Mouse (Mus musculus) gastrocnemius, postnatal 10 days (tissue): ENCODE measurements around the gene Mdfic. TPM values are rescaled to one million over a fixed set of nuclear protein-coding genes. Genes with fewer than 3 reads are reported as not detected.

Experiments used
- DNase-seq: peaks from one replicate; pipeline ENCODE4 v3.0.0; 2021; ENCODE audit warnings: mixed read lengths
- total RNA-seq, 2 experiments: library from RNA; stranded (reverse); gene quantifications; 2 replicates each; pipeline ENCODE4 v1.2.3; 2021

Gene Mdfic
- total RNA-seq, 2 experiments from 2014 or later, result 15.8 to 22.9 TPM

DNA sequence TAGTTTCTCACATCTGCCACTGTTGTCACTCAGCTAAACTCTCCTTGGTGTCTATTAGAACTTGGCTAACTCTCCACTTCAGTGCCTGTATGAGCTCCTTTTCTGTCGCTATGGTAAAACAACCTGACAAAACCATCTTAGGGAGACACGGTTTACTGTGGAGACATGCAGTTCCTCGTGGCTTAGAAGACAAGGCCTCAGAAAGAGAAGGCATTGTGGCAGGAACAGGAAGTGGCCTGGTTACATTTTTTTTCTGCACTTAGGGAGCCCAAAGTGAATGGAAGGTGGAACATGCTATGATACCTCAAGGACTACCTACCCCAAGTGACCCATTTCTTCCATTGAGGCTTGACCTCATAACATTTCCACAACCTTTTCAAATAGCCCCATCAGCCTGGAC is 18.7 kb downstream of the Mdfic start:
- DNase-seq, result no peak

- DNase-seq, result no peak
These were observed 22.2 kb downstream of the Mdfic start for GRCm38 (mm10) chr6:15742591-15743149.

GRCm38 (mm10) chr6:15743291-15743792 is 22.9 kb downstream of the Mdfic start:
- DNase-seq, result peak; percentile 34

- DNase-seq, result no peak
These were observed 23.3 kb downstream of the Mdfic start for GRCm38 (mm10) chr6:15743793-15744192.

DNA sequence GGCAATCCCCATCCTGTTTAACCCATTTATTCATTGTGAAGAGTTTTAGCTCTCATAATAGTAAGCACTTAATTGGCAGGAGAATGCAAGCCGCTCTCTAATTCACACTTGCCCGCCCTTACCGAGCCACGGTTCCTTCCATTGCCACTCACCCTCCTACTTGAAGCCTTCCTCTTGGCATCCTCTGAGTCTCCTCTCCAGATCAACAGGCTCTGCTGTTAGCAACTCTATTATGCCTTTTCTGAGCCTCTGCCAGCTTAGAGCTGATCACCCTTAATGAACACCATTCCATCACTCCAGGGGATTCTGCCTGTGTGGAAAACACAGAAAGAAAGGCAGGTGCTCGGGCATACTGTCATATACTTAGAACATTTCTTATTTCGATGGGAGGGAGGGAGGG is 24.9 kb downstream of the Mdfic start:
- DNase-seq, result no peak

DNA sequence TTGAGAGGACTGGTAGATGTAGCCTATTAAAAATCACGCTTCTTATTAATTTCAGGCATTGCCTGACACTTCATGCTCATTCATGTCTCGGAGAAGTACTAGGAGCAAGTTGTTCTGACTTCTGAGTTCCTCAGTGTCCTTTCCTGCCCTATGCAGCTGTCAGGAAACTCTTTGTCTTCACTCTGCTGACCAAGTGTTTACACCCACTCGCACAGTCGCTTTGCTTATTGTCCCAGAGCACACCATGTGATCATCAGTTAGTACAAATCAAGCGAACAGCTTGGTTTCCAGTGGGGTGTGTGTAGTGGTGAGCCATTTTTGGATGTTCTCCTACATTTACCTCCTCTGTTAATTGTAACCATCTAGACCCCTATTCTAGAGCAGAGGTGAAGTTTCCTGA is 25.4 kb downstream of the Mdfic start:
- DNase-seq, result no peak

- DNase-seq, result no peak
These were observed 27.1 kb downstream of the Mdfic start for GRCm38 (mm10) chr6:15747396-15748155.

- DNase-seq, result no peak
These were observed 27.8 kb downstream of the Mdfic start for GRCm38 (mm10) chr6:15748236-15748635.

DNA sequence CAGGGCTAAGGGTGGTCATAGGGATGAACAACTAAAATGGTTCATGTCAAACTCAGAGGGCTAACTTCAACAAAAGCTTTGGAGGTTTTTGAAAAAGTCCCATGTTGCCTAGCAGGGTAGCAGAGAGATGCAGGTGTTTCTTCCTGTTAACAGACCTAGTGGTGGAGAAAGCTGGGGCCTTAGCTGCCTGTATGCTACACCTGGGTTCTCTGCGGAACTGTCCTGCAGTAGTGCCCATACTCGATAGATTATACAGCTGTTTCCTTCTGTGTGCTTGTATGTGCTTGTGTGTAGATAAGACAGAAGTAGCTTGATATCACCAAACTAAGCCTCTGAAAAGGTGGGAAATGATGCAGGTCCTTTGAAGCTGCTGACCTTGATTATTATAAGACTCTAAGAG is 28.5 kb downstream of the Mdfic start:
- no peak for DNase-seq

DNA sequence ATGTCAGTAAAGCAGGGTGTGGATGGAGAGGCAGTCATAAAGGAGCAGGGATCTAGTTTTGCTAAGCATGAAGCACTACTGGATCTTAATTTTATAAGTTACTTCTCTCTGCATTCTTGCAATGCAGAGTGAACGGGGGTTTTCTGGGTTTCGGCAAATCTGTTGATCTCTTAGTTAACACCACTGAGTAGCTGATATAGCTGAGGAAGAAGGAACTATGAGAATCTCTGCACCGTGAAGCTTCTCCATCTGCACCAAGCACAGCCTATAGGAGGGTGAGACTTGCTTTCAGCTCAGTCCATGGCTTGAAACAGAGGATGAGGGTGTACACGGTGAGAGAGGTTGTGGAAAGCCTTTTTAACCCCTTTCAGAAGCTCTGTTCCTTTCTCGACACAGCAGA is 29.6 kb downstream of the Mdfic start:
- no peak for DNase-seq

GRCm38 (mm10) chr6:15751375-15751774 is 30.9 kb downstream of the Mdfic start:
- DNase-seq, result no peak

DNA sequence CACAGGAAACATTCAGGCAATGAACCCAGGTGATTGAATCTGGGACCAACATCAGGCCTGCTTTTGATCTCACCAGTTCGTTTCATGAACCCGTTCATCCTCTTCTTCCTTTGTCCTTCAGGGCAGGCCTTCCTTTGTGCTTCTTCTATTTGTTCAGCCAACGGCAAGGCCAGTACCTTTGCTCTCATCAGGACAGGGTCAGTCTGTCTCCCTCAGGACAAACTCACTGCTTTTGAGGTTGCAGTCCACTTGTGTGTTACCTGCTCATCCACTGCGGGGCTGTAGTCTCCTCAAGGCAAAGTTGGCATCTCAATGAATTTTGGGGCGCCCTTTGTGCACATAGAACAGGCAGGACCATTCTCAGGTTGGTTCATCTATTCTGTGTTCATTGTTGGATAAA is 31.7 kb downstream of the Mdfic start:
- DNase-seq, result no peak

GRCm38 (mm10) chr6:15753208-15753607 is 32.7 kb downstream of the Mdfic start:
- no peak for DNase-seq

DNA sequence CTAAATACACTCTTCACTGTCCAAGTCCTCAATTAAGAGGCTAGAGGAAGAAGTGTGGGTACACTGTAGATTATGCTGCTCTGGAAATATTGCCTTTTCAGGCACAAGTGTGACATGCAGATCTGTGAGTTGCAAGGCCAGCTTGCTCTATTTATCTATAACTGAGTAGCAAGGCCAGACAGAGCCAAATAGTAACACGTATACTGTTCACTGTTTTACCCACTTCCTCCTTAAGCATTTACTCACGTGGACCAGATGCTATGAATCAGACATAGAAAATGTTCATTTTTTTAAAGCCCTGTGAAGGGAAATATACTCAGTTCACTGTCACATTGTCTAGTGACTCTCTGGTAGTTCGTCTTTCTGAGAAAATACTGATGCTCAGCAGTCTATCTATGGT is 37.9 kb downstream of the Mdfic start:
- no peak for DNase-seq

GRCm38 (mm10) chr6:15760750-15761149 is 40.3 kb downstream of the Mdfic start:
- no peak for DNase-seq

- no peak for DNase-seq
These were observed 43.6 kb downstream of the Mdfic start for GRCm38 (mm10) chr6:15764039-15764438.

DNA sequence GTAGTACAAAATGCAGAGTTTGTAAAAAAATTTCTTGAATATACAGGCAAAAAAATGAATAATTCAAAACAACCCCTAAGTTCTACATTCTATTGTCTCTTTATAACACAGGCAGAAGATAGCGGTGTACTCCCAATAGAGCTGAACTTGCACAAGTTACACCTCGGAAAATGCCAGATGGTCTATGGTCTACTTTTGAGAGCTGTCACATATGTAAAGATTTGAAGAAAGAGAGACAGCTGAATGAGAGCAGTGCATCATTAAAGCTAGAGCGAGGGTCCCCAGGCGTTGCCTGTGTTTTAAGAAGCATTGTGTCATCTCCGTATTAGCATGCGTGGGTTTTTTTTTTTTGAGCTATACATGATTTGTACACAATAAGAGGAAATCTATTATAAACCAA is 47.0 kb downstream of the Mdfic start:
- no peak for DNase-seq

DNA sequence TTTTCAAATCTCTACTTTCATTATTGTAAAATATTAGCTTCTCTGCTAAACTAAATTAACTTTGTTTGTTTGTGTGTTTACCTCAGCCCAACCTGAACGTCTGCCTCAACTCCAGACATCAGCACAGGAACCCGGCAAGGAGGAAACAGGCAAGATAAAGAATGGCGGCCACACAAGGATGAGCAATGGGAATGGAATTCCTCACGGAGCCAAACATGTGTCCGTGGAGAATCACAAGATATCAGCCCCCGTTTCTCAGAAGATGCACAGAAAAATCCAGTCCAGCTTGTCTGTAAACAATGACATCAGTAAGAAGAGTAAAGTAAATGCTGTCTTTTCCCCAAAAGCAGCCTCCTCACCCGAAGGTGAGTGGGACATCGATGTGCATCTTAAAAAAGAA is 49.7 kb downstream of the Mdfic start:
- DNase-seq, result no peak

GRCm38 (mm10) chr6:15777070-15777469 is 56.6 kb downstream of the Mdfic start:
- no peak for DNase-seq

DNA sequence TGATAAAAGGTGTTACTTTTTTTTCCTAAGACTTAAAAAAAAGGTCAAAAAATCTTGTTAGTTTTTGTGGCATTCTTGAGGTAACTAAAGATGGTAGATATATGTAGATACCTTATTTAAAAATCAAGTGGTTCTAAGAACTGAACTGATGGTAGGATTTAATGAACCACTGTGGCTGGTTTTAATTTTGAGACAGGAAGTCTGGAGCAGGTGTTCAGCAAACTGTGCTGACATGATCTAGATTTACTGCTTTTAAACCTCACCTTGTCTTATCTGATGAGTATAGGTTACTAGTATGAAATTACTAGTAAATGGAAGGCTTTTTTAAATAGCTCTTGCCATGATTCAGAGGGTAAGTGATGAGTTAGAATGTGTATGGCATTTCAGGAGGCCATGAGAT is 59.7 kb downstream of the Mdfic start:
- no peak for DNase-seq

GRCm38 (mm10) chr6:15780688-15781087 is 60.2 kb downstream of the Mdfic start:
- no peak for DNase-seq

DNA sequence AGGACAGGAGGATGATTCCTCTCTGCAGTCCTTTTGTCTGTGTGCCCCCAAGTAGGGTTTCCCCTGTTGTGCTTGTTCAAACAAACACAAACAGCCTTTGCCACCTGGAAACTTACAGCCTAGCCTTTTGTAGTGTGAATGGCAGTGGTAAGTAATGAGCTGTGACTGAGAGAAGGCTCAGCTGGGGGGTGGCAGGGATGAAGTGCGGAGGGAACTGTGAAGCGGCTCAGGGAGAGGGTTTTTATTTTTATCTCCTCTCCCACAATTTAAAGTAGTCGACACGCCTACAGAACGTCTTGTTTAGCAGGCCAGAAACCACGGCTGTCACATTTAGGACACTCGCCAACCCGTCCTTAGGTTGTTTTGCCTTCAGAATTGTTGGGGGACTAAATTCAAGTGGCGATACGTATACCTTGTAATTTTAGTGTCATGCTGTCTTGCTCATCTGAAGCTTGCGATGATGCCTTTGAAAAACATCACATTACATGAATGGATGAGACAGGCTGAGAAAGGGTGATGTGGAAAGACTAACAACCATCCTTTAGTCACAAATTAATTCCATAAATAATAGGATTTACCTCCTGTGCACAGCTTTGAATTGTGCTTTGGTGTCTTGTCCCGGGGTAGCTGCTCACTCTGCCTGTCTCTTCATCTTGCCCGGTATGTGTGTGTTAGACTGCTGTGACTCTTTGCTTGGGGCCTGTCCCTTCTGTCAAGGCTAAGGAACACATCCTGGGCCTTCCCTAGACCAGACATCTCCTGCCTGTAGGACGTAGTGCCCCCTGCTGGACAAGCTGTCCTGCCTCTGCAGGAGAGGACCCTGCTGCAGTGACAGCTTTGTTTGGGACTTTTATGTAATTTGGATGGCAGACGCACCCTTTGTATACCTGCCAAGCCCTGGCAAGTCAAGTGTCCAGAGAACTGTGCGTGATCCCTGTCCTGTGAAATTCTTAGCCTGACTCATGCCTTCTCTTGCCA is 69.4 kb downstream of the Mdfic start:
- peak; percentile 87 for DNase-seq
